Mouse (Mus musculus) adrenal gland, postnatal 25 days (tissue): ENCODE measurements at regions not wholly inside any gene's neighbourhood (a gene's known extent, or its start where the extent isn't known, plus 50 kb on each side); places are given as distances from the start of the nearest gene placed in this dataset.
A peak's percentile ranks its signal among the peaks of the same experiment; 100 is the strongest.

ENCODE experiments used
- DNase-seq: peaks from one replicate; pipeline ENCODE4 v3.0.0; 2021; ENCODE audit warnings: mixed read lengths

DNA sequence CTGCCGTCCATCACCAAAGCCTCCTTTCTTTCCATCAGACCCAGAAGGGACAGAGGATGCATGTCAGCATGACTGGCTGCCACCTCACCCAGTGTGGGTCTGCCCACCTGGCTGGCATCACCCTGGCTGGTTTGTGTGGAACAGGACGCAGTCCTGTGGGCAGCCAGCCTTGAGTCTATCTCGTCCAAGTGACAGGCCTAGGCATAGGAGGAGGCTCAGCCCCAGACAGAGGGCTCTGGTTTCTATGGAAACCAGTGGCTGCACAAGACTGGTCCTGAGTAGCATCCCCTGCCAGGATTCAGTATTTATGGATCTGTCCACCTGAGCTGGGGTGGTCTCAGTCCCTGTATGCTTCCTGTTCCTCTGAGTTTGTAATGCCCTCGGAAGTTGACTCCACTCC lies 344.4 kb downstream of the Ptpru start:
- no peak for DNase-seq

DNA sequence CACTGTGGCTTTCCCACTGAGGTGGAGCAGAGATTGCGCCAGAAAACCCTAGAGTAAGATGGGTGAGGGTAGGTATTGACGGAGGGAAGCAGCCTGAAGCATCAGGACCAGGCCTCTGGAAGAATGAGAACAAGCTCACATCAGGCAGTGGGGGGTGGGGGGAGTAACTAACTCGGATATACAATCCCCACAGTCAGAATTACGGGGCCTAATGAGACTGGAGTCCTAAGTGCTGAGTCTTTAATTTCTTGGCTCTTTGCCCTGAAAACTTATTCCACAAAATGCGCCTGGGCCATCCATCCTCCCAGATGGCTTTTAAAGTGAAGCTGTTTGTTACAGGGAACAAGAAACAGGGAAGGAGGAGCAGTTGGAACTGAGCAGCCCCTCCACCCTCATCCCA lies 341.2 kb downstream of the Ptpru start:
- no peak for DNase-seq

DNA sequence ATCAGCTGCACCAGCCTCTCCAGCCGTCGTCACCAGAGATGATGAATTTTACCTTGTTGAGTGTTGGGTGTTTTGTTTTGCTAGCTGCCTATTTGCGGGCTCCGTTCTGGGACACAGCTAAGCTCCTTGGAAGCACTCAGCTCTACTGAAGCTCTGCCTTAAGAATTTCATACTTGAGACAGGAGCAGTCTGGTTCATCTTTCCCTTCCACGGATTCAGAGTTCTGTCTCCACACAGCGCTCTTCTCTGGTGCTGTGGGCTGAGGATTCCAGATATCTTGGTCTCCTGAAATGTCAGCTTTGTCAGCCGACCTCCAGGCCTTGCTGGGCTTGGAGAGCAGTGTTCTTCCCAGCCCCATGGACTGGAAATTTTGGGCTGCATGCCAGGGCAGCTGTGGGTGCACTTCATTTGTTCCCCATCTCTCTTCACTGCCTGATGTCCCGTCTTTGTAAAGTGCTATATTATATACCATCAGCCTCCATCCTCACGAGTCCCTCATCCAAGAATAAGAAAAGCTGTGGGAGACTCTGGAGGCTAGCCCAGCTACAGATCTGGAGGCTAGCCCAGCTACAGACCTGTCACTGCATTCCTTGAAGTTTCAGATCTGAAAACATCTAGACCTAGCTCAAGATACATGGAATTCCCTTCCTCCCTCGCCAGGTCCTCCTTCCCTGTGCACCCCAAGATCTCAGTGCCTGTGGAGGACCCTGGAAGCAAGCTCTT lies 337.0 kb downstream of the Ptpru start:
- DNase-seq: no peak

DNA sequence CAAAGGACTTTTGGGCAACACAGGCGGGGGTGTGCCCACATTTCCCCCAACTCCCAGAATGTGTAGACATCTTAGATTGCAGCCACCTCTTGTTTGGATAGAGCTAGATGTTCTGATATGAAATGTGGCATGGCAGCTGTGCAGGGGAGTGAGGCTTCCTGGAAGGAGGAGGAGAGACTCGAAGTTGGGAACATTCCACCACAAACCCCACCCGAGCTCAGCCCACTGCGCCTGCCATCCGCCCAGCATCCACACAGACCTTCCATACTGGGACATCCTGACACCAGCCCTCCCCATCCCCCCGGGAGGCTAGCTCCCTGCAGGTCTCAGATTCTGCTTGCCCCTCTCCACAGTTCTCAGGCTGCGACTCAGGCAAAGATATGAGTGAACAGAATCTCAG lies 329.9 kb downstream of the Ptpru start:
- no peak for DNase-seq

DNA sequence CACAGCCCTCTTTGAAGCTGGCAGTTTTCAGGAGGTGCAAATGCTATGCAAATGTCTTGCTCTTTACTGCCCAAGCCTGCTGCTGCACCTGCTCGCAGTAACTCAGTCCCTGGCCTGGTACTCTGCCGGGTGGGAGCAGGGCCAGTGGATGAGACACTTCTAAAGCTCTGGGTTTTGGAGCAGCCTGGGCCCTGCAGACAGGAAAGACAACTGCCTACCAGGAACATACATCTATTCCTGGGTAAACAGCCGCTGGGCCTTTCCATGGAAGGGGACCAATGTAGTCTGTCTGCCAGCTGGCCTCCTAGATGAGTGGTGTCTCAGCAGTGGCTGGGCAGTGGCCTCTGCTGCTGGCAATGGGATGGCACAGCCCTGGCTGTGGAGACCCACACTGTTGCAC lies 326.5 kb downstream of the Ptpru start:
- no peak for DNase-seq

DNA sequence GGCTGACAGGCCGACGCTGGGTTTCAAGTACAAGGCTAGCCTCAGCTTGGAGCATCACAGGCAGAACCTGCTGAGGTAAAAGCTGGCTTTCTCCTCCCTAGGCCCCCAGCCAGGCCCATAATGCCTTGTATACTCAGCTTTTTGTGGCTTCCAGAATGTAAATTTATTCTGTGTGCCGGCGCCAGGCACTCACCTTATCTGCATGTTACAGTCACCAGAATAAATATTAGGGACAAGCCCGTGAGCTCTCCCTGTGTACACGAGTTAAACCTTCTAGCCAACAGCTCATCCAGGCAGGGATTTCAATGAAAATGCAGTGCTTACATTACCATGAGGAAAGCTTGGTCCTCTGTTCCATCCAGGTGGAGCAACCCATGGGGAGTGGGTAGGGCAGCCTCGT lies 325.3 kb downstream of the Ptpru start:
- DNase-seq: no peak

DNA sequence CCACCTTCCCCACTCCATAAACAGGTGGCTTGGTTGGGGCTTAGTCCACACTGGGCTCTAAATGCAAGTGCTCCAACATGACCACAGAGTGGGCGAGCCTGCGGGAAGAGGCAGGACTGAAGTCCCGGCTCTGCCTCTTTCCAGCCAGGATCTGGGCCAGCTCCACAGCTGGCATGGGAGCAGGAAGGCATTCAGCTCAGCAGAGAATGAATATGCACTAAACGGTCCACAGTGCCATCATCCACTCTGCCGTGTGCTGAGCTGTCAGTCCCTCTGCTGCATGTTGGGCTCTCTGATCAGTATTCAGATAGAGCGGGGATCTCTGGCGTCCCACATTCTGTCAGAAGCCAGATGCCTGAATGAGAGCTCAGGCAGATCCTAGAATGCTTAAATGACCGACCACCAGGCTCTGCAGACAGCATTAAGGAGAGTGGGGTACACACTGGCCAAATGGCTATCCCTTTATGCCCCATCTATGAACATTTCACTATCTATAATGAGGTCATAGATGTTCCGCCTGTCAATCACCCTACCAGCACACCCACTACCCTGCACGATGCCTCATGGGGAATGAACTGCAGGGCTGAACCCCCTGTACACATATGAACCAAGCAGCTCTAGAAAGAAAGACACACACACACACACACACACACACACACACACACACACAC lies 317.3 kb downstream of the Ptpru start:
- no peak for DNase-seq

DNA sequence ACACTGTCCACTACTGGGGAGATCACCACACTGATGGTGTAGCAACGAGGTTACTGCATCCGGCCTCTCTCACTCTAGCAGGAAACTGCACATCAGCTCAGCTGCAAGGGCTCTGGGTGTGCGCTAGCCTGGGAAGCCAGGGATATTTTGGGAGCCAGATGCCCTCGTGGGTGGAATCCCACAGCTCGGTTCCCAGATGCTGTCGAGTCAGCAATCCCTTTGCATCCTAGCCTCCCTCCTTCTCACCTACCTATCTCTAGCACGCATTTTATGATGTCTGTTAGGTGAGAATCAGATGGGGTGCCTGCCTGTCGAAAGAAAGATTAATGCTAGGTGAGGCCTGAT lies 316.8 kb downstream of the Ptpru start:
- DNase-seq: no peak

DNA sequence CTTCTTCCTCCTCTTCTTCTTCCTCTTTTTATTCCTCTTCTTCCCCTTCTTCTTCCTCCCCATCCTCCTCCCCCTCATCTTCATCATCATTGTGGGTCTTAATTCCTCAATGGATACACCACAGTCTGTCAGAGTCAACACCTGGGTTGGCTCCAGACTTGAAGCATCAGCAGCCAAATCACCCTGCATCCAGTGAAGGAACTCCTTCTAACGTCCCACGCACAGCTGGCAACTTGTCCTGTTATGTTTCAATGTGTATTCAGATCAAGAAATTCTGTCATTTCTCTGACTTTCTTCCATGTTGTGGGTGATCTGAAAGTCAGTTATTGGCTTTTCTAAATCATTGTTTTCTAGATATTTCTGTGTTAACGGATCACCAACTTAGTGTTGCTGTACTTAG lies 312.9 kb downstream of the Ptpru start:
- DNase-seq: no peak

DNA sequence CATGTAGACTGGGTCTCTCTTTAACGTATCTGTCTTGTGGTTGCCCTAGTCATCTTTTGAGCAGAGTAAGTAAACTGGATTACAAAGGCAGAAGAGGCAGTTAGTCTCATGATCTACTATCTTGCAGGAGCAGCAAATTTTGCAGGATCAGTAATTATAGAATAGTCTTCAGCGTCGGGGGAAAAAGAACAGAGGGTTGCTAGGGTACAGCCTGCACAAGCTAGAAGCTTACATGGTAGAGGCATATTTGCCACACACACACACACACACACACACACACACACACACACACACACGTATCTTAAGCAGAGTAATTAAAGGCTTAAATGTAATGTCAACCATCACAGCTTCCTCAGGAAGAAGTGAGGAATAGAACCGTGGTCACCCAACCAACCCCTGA lies 307.6 kb downstream of the Ptpru start:
- DNase-seq: no peak

DNA sequence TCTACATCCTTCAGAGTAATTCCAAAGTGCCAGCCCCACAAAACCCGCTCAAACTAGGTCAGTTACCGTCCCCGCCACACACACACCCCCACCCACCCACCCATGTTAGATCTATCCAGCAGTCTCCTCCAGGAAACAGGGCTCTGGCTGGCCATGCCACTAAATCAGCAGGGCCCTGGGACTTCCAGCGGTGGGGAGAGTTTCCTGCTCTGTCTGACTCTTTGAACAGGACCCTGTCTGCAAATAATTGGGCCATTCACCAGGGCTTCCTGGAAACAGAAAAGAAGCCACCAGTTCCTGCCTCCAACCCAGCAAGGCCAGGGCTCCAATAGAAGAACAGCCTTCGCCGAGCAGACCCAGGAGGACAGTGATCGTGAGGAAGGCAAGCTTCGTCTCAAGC lies 307.1 kb downstream of the Ptpru start:
- no peak for DNase-seq

DNA sequence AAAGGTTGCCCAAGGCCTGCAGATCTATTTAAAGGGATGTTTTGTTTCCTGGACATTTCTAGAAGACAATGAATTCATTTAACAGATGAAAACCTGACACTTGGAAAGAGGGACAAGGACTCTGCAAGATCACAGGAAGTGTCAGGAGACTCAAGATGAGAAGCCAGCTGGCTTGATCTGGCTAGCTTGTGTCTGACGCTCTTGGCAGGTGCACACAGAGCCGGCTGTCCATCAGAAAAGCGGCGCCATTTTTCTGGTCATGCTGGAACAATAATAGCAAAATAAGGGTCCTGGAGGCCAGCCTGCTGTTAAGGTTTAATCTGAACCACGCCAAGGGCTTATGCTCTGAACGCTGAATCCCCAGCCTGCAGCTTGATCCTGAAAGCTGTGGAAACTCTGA lies 303.3 kb downstream of the Ptpru start:
- no peak for DNase-seq

DNA sequence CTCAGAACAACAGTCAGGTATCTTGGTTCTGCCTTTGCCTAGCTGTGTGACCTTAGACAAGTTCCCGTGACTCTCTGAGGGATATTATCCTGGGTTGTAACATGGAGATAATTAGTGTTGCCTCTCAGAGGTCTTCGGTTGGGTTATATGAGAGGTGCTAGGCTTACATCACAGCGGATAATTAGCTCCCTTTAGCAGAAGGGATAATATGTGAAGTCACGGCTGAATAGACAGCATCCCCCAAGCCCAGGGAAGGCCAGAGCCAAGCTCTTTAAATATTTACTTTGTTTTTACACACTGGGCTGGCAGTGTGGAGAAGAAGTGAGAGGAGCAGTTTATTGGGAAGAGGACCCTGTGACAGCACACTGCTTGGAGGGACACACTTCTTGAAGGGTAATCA lies 299.9 kb downstream of the Ptpru start:
- no peak for DNase-seq

DNA sequence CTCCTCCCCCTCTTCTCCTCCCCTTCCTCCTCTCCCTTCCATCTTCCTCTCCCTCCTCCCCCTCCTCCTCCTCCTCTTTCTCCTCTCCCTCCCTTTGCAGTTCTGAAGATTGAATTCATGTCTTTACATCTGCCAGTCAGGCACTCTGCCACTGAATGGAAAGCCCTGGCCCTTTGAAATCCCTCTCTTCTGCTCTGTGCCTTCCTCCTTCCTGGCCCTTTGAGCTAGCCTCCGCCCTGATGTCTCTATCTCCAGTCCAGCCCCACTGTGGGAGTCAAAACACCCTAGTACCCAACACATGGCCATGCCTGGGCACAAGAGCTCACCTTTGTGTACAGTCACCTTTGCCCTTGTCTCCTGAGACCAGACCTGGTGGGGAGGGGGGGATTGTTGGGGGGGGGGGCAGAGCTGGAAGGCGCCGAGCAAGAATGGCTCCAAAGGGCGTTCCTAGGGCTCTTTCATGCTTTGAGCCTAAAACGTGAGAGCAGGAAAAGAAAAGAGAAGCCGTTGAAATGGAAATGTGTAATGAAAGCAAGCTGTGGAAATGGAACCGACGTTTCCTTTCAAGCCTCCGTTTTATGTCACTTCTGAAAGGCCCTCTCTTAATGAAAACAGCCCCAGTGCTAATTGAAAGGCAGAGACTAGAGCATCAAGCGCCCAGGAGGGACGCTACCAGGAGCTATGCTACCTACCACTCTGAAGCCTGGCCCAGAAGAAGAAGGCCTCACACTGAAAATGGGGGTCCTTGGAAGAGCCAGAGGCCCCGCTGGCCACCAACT lies 291.5 kb downstream of the Ptpru start:
- DNase-seq: no peak

DNA sequence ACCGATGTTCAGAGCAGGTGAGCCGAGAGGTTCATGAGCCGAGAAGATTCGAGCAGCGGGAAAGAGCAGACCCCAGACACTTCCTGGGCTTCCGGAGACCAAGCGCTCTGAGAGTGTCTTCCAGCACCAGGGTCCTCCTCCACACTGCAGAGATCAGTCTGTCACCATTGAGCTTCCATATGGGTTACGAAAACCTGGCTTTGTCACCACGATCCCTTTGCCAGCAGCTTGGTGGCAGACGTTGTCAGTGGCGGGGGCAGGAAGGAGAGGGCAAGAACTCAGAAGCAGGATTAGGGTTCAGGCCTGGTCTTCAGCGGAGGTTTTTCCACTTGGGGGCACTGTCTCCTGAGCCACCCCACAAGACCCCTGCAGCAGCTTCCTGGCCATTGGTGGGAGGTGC lies 288.5 kb downstream of the Ptpru start:
- DNase-seq: no peak

DNA sequence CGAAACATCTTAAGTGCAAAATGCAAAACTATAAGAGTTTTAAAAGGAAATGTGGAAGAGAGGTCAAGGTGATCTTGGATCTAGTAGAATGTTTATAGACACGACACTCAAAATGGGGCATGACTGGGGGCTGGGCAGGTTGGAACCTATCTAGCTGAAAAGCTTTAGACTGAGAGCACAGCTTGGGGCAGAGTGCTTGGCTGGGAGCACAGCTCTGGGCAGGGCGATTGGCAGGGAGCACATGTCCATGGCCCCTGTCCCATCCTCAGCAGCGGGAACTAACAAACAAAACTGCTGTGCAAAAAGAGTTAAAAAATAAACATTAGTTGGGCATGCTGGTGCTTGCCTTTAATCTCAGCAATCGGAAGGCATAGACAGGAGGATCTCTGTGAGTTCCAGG lies 279.6 kb downstream of the Ptpru start:
- DNase-seq: no peak

DNA sequence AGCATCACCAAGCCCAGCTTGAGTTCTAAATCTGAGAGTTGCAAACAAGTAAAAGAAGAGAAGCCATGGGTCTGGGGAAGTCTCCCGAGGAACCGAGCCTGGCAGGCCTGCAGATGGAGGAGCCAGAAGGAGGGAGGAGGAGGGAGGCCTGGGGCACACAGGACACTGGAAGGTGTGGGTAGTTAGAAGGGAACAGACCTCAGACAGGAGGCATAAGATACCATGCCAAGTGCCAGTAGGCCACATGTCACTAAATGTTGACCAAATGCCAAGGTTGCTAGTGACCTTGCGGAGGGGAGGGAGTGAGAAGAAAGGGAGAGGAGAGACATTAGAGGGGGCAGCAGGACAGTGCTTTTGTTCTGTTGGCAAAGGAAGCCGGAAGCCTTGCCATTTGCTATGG lies 274.2 kb downstream of the Ptpru start:
- no peak for DNase-seq

DNA sequence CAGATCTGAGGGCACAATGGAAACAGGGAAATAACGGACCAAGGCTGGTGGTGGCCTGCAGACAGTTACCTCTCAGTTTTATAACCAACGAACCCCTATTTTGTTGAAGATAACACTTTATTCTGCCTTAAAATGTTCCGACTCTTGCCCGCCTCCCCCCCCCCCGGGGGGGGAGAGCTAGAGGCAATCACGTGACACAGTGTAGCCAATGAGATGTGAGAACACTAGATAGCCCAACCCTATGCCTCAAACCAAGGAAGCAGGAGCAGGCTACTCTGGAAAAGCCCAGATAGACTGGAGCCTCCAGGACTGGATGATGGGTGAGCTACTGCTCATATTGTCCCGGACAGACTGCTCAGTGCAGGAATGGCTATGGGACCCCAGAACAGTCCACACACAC lies 272.9 kb downstream of the Ptpru start:
- DNase-seq: no peak

DNA sequence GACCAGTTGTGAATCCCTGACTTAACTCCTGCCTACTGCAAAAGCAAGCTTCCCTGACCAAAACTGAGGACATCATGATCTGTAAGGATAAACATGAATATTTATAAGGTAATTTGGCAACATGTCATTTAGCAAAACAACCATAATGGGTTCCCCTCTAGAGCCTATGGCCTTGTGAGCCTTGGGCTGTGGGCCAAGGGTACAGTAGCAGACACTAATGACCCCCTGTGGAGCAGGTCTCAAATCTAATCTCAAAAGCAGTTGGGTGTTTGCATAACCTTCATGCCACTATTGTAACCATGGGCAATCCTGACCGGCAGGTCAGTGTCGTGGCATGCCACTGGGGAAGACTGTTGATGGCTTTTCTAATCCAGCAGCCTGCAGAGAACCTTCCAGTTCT lies 270.8 kb downstream of the Ptpru start:
- no peak for DNase-seq

DNA sequence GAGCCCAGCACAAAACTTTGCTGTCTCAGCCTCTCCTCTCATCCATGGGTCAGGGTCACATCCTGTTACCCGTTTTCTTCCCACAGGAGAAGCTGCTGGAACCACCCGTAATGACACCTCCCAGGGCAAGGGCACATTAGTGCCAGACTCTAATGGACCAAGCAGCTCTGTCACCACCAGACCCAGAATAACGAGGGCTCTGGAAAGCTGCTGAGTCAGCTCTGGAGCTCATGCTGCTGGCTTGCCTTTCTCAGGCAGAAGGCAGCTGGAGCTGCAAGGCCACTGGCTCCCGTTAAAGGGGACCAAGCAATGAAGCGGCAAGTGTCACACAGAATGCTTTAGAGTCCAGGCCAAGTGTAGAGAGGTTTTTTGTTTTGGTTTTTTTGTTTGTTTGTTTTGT lies 268.9 kb downstream of the Ptpru start:
- peak; percentile 23 for DNase-seq

DNA sequence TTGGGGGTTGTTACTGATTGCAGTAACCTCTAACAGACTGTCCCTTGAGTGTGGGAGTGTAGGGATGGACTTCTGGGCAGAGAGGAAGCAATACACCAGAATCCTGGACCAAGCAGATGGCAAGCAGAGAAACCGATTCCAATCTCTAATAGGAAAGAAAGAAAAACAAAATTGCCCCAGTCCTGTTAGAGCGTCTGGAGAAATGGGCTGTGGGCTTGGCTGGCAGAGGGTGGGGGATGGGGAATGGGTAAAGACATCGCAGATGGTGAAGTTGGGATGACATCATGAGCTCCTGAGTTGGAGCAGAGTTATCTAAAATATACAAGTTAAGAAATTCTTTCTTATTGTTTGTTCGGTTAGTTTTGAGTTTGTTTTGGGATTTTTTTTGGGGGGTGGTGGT lies 260.5 kb downstream of the Ptpru start:
- no peak for DNase-seq

DNA sequence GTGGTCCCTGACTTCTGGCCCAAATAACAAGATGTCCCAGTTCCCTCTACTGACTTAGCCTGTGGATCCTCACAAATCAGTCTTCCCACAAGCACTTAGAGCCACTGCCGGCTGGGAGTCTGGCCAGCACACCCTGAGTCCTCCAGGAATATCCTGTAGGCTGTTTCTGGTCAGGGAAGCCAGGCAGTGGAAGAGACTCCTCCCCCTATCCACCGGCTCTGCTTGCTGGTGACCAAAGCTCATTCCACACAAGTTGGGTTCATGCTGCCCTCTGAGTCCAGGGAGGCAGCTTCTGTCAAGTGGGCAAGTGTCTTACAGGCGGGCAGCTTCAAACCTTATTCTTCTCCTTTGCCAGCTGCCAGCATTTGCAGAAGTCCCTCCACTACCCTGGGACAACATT lies 252.1 kb downstream of the Ptpru start:
- DNase-seq: no peak

DNA sequence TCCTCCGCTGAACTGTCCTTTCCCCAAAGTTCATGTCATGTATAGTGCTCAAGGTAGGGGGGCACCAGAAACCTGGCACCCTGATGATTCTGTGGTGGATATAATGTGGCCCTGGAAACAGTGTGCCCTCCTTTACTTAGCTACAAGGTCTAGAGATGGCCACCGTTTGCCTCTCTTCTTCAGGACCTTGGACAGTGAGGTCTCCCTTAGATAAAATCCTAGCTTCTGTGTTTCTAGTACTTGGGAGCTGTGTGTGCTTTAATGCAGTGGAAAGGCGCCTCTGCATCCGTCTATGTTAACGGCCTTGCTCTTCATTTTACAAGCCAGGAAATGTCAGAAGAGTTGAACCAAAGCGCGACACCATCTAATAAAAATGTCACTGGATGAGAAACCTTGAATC lies 250.6 kb downstream of the Ptpru start:
- no peak for DNase-seq

DNA sequence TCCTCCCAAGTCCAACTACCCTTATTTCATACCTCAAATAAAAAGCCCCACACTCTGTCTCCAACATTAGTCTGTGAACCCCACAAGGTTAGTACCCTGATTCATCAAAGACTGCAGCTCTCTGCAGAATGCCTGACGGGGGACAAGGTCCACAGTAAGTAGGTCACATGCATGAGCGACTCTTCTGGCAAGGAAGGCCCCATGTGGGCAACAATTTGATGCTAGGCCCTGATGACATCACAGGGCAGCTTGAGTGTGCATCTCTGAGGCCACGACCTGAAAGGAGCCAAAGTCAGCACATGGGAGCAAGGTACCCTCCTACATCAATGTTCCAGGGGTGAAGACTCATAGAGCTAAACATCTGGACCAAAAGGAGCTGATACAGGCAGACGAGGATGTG lies 248.0 kb downstream of the Ptpru start:
- no peak for DNase-seq
